Mouse (Mus musculus) small intestine, adult 2 months (tissue): Measurements from ENCODE around the gene Chst8.

Source experiments
- CTCF ChIP-seq: fragments of 200-500 bp; IDR thresholded peaks from 2 replicates; pipeline ENCODE4 v1.5.1; 2012; ENCODE audit warnings: low read depth, mild to moderate bottlenecking, control low read depth, inconsistent platforms, low read length, moderate library complexity, mixed read lengths; ENCODE audit not compliant: insufficient replicate concordance, insufficient read length; ENCODE audit errors: extremely low read depth
- POLR2A ChIP-seq: fragments of 200-500 bp; IDR thresholded peaks from 2 replicates; pipeline ENCODE4 v1.6.1; 2012; ENCODE audit warnings: low read depth, mild to moderate bottlenecking, control low read depth, inconsistent platforms, low read length, moderate library complexity

DNA sequence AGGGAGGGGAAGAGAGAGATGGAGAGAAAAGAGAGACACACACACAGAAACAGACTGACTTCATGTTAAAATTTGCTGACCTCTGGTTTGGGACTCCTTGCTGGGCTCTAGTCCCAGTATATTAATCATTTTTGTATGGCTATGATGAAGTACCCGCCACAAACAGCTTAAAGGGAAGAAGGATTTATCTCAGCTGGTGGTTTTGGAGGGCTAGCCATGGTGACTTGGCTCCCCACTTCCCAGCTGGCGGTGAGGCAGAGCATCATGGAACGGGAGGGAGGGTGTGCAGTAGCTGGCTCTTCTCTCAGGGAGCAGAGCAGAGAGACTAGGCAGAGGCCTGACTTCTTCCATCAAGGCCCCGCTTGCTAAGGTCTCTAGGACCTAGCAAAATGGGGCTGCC is 109.1 kb downstream of the Chst8 start:
- TF ChIP-seq CTCF, result no peak
- no peak for TF ChIP-seq POLR2A
